Mouse (Mus musculus) naive thymus-derived CD4-positive, alpha-beta T cell, adult 2 months (primary cell): ENCODE measurements around the gene Dnah8.

Experiments
- DNase-seq: peaks from one replicate; pipeline ENCODE4 v3.0.0-alpha.2; 2011; ENCODE audit warnings: low read depth

Dnah8 gene

GRCm38 (mm10) chr17:30824473-30824872 lies 200.3 kb downstream of the Dnah8 start:
- no peak for DNase-seq

DNA sequence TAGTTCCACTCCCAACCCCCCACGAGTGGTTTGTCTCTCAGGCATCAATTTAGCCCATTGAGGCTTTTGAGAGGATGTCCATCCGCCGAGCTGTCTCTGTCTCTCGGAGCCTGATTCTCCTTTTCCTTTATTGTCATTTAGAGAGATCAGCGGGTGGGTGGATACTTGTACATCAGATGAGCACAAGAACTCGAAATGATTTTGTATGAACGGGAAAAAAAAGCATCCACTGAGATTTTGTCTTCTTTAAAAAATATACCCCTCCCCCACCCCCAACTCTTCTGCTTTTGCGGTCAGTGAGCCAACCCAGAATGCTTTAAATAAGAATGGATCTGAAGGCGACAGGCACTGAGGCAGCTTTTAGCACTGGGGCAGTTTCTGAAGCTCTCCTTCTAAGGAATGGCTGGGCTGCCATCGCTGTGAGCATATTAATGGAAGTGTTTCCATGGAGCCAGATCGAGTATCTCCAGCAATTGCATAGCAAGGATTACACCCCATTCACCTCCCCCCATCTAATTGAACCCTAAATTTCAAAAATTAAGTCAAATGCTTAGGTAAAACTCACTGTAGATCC lies 201.7 kb downstream of the Dnah8 start:
- no peak for DNase-seq

DNA sequence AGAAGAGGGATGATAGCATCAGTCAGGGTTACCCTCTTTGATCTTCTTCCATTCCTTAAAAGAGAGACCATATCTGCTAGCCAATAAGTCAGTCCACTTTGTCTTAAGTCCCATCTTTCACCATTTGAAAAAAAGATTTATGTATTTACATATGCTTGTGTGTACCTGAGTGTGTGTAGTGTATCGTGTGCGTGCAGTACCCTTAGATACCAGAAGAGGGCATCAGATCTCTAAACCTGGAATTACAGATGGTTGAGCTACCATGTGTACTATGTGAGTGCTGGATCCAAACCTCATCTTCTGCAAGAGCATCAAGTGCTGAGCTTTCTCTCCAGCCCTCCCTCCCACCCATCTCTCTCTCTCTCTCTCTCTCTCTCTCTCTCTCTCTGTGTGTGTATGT lies 207.0 kb downstream of the Dnah8 start:
- DNase-seq = no peak

- DNase-seq = no peak
Measured at GRCm38 (mm10) chr17:30835419-30835818, 211.3 kb downstream of the Dnah8 start.

DNA sequence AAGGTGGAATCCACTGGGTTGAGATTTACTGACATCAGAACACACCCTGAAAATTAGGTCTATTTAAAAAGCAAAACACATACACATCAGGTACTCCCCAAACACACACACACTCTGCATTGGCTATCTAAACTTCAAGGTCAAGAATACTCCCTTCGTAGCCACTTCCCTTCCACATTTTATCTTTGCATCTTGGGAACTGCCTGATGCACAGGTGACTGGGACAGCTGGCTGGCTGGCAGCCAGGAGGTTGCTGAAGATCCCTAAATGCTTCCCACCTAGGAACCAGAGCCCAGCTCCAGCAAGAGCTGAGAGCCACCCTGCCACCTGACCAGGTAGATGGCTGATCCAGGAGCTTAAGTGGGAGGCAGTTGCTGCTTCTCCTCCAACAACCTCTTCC lies 212.9 kb downstream of the Dnah8 start:
- DNase-seq = no peak

DNA sequence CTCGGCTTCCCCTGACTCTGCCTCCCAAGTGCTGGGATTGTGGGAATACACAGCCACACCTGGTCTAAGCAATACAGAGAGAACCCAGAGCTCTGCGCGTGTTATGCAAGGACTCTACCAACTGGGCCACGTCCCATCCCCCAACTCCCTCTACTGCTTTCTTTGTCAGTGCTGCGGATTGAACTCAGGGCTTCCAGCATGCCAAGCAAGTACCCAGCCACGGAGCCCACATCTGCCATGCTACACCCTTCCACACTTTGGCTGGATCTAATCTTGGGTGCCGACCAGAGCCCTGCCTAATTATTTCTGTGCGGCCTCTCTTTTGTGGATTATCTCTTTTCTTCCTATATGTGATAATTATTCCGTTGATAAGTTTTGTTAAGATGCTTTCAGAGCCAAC lies 215.9 kb downstream of the Dnah8 start:
- no peak for DNase-seq

DNA sequence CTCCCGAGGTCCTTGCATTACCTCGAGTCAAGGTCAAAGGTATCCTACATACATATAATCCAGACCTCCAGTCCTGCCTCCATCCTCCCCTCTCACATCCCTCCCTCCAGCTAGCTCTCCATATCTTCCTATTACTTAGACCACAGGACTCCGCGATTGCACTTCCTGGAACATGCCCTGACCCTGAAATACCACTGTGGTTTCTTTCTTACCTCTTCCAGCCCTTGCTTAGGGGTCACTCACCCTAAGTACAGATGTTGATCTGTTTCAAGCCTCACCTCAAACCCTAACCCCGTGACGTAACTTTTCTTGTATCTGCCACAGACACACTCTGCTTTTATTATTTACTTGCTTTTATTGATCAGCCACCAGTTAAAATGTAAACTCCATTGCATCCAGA lies 218.2 kb downstream of the Dnah8 start:
- no peak for DNase-seq

DNA sequence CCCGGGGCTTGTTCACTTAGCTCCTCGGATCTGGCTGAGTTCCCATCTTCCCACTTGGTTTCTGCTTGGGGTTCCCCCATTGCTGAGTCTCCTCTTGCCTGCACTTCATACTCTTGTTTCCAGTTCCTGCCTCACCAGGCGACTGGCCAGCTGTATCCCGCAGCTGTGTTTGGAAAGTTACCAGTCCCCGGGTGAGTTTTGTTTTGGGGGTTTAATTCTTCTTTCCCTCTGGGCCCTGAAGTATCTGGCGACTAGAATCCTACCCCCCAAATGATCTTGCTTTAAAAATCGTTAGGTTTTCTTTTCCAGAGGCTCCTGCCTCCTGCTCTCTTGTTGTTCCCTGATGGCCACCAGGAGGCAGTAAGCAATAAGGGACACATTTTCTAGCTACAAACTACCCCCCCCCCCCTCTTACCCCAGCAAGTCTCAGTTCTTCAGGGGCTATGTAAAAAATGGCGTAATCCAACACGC lies 220.2 kb downstream of the Dnah8 start:
- no peak for DNase-seq

GRCm38 (mm10) chr17:30847498-30847897 lies 223.3 kb downstream of the Dnah8 start:
- DNase-seq = no peak

DNA sequence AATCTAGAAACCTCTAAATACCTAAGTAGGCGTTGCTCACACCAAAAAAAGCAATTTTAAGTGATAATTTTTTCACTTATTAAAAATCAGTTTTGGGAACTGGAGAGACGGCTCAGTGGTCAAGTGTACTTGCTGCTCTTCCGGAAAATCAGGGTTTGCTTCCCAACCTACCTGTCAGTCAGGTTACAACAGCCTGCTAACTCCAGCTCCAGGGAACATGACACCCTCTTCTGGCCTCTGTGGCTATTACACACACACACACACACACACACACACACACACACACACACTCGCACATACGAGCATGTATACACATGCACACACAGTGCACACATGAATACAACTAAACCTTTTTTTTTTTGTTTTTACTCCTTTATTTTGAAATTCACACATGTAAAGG lies 223.9 kb downstream of the Dnah8 start:
- no peak for DNase-seq

- no peak for DNase-seq
Measured at GRCm38 (mm10) chr17:30848804-30849203, 224.7 kb downstream of the Dnah8 start.

- DNase-seq = no peak
Measured at GRCm38 (mm10) chr17:30849813-30850212, 225.7 kb downstream of the Dnah8 start.

DNA sequence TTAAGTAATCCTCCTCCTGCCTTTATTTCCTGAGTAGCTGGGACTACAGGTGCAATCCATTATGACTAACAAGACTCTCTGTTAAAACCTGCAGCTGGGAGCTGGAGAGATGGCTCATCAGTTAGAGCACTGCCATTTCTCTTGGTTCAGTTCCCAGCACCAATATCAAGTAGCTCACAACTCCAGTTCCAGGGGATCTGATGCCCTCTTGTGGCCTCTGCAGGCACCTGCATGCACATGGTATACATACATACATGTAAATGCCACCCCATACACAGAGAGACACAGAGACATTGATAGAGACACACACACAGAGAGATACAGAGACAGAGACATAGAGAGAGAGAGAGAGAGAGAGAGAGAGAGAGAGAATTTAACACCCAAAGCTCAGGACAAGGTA lies 228.2 kb downstream of the Dnah8 start:
- DNase-seq = no peak

- DNase-seq = no peak
Measured at GRCm38 (mm10) chr17:30857347-30857746, 233.2 kb downstream of the Dnah8 start.

- DNase-seq = no peak
Measured at GRCm38 (mm10) chr17:30858586-30859259, 234.6 kb downstream of the Dnah8 start.

DNA sequence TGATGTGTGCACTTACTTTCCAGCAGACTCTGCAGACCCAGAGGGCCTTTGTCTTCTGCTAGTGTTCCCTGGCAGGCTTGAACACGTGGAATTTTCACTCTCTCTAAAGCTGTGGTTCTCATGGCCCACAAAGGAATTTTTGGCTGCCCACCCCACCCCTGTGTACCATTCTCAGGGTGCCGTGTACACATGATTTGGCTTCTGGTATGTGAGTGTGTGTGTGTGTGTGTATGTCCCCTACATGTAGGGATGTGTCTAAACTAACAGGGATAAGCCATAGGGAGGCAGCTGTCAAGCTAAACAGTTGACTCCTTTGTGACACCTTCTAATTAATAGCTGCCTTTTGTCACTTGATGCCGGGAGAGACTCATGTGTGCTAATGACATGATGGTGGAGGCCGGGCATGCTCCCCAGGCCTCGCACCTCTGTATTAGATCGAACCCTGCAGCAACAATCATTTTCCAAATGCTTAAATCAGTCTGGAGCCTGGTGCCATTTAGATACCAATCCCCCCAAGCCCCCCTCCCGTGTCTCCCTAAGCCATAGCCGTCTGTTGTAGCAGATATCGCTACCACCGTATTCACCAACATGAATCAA lies 235.9 kb downstream of the Dnah8 start:
- no peak for DNase-seq

- no peak for DNase-seq
Measured at GRCm38 (mm10) chr17:30860606-30861005, 236.5 kb downstream of the Dnah8 start.

GRCm38 (mm10) chr17:30866281-30866680 lies 242.1 kb downstream of the Dnah8 start:
- DNase-seq = no peak

DNA sequence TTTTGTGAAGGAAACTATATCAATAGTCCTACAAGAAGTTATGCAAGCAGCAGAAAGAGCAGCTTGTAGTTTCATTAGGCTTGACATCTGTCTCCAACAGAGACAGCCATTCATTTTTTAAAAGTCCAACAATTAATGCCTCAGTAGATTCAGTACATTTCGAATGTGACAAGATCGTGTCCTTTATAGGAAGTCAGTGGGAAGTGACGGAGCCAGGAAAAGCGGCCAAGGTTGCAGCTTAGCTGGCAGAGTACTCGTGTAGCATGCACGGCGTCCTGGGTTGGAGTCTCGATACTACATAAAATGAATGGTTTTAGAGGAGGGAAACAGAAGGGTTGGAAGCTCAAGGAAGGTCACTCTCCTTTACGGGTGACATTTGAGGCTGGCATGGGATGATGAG lies 242.8 kb downstream of the Dnah8 start:
- no peak for DNase-seq

- no peak for DNase-seq
Measured at GRCm38 (mm10) chr17:30871040-30871439, 246.9 kb downstream of the Dnah8 start.

GRCm38 (mm10) chr17:30874276-30874675 lies 250.1 kb downstream of the Dnah8 start:
- peak; percentile 14 for DNase-seq

DNA sequence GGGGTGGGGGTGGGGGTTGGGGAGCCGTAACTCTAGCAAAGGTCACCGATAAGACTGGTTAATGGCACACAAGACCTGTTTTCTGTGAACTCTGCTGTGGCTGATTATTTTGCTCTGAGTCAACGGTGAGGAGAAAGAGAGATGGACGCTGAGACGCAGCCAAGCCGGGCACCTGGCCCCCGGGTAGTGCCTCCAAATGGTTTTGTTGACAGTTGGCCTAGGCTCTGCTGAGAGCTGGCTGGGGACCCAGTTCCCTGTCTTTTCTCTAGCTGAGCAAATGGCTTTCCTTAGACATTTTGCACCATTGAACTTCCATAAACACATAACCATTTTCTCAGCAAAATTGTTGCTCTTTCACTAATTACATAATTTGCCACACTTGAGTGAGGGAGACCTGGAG lies 253.3 kb downstream of the Dnah8 start:
- DNase-seq = no peak

GRCm38 (mm10) chr17:30878626-30879025 lies 254.5 kb downstream of the Dnah8 start:
- DNase-seq = no peak

DNA sequence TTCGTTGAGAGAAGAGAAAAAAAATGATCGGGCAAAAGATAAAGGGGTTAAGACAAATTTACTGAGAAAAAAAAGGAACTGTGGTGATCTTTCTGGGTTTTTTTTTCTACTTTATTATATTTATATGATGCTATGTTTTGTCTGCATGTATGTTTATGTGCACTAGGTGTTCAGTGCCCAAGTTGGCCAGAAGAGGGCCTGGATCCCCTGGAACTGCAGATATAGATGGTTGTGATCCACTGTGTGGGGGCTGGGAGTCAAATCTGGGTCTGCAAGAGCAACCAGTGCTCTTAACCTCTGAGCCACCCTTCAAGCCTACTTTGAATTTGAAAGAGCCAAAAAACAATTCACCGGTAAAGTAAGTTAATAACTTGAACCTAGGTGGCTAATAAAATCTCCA lies 256.2 kb downstream of the Dnah8 start:
- DNase-seq = no peak
